Mouse (Mus musculus) forebrain, embryonic 15.5 days (tissue): ENCODE measurements around the gene Tle2. TPM values are rescaled to one million over a fixed set of nuclear protein-coding genes. Genes with fewer than 3 reads are reported as not detected.

Experiments used
- ATAC-seq: fragments of 200-750 bp; cut with Nextera tagmentation; replicated peaks from 2 replicates; pipeline ENCODE4 v1.8.0; 2017; ENCODE audit warnings: mild to moderate bottlenecking, moderate TSS enrichment, moderate library complexity
- H3K27ac ChIP-seq: fragments of 300-500 bp; sonication (generic); replicated peaks from 2 replicates; pipeline ENCODE4 v1.5.1; 2015; ENCODE audit warnings: mild to moderate bottlenecking, inconsistent platforms
- H3K27me3 ChIP-seq: fragments of 300-500 bp; sonication (generic); 2 replicates; pipeline ENCODE4 v1.6.1; 2015; ENCODE audit warnings: inconsistent platforms
- H3K36me3 ChIP-seq: fragments of 300-500 bp; sonication (generic); 2 replicates; pipeline ENCODE4 v1.6.1; 2015; ENCODE audit warnings: mild to moderate bottlenecking, inconsistent platforms
- H3K4me1 ChIP-seq: fragments of 300-500 bp; sonication (generic); 2 replicates; pipeline ENCODE4 v1.6.1; 2015; ENCODE audit warnings: inconsistent platforms
- H3K4me2 ChIP-seq: fragments of 300-500 bp; sonication (generic); replicated peaks from 2 replicates; pipeline ENCODE4 v1.6.1; 2015; ENCODE audit warnings: mild to moderate bottlenecking, inconsistent platforms
- H3K4me3 ChIP-seq: fragments of 300-500 bp; sonication (generic); 2 replicates; pipeline ENCODE4 v1.5.1; 2015; ENCODE audit warnings: mild to moderate bottlenecking, inconsistent platforms
- H3K9ac ChIP-seq: fragments of 300-500 bp; sonication (generic); replicated peaks from 2 replicates; pipeline ENCODE4 v1.6.1; 2015; ENCODE audit warnings: mild to moderate bottlenecking, inconsistent platforms
- H3K9me3 ChIP-seq: fragments of 300-500 bp; sonication (generic); 2 replicates; pipeline ENCODE4 v1.6.1; 2016; ENCODE audit warnings: inconsistent platforms
- WGBS: fragments of 180-500 bp; shearing (Covaris S2); methylation state at CpG from one replicate; pipeline ENCODE4 v1.1.7; 2015; ENCODE audit warnings: mixed read lengths; 5-methylcytosine and 5-hydroxymethylcytosine counted together
- polyA plus RNA-seq: library from polyadenylated mRNA; unstranded; fragments of >200 nt; fragmentation: Nextera tagmentation; extraction: Ambion mirVana; gene quantifications from 2 replicates; pipeline ENCODE4 v1.2.1, GENCODE M21; 2015

Tle2 gene
- polyA plus RNA-seq, 1 experiment from 2014 or later, result 28.0 TPM

DNA sequence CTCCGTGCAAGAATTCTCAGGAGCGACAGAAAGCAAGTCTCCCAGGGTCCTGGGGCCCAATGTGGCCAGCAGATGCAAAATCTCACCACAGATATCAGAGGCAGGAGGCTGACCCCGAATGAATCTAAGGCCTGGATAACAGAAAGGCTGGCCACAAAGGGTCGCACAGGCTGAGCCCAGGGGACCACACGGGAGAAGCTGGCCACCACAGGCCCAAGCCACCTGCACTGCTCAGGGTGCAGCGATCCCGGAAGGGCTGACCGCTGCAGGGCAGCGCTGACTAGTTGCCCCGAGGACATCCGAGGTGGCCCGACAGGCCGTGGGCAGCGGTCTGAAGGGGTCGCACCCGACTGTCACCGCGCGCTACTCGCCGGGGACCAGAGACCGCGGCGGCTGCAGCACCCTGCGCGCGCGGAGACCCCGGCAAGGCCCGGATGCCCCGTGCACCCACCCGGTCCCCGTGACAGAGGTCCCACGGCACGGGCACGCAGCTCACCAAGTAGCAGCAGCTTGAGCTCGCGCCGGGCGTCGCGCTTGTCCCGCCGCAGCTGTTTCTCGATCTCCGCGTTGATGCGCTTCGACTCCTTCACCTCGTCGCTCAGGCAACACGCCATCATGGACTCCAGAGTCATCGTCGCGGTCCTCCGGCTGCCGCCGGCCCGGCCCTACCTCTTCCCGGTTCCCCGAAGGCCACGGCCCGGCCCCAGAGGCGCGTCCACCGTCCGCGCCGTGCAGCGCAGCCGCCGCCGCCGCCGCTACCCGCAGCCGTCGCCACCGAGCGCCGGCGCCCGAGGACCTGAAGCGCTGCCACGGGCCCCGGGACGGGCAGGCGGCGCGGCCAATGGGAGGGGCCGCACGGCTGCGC is 29.8 kb upstream of the Tle2 start:
- H3K27me3 ChIP-seq, result no peaks in the 10 kb centered on the region
- no peaks in the 10 kb centered on the region for H3K9me3 ChIP-seq
- peak overlapping the region; percentile 92 for H3K27ac ChIP-seq
- peak; percentile 0; the same call in 1 of the 2 replicates for ATAC-seq
- no peaks in the 10 kb centered on the region for H3K36me3 ChIP-seq
- H3K4me2 ChIP-seq, result peak overlapping the region; percentile 96
- peaks cover 38% of the 10 kb centered on the region for H3K4me1 ChIP-seq
- peak overlapping the region; percentile 93 for H3K9ac ChIP-seq
- H3K4me3 ChIP-seq, result peak overlapping the region; percentile 96
- under 1% methylated on average over 93 of the region's 93 CpGs for WGBS

DNA sequence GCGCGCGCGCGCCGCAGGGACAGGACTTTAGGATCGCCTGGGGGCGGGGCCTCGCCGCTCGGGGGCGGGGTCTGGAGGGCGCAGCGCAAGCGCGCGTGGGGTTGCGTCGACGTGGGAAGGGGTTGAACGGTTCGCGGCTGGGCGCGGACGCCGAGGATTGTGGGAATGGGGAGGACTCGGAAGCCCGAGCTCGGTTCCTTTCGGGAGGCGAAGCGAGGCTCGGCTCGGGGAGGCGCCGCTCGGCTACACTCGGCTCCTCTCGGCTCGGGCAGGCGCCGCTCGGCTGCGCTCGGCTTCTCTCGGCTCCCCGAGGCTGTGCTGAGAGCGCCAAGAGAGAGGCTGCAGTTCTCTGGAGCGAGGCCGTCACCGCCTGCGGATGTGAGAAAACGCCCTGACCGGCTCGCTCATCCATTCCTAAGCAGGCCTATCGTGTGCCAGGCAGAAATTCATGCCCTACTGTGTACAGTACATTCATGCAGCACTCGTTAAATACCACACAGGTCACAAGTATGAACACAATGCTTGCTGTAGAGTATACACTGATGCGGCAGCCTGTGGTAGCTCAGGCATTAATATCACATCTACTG is 29.1 kb upstream of the Tle2 start, which contains the start of gene Gna11:
Gna11 (minus strand) TSS at position 30 of the 587 bp plus-strand sequence.
- no peaks in the 10 kb centered on the region for H3K36me3 ChIP-seq
- H3K27me3 ChIP-seq, result no peaks in the 10 kb centered on the region
- H3K27ac ChIP-seq, result peak within 1 kb of the TSS; percentile 92
- no peaks in the 10 kb centered on the region for H3K9me3 ChIP-seq
- WGBS, result 1% methylated on average over 59 of the region's 59 CpGs
- ATAC-seq, result peak; percentile 98
- peak within 1 kb of the TSS; percentile 93 for H3K9ac ChIP-seq
- H3K4me3 ChIP-seq, result peak within 1 kb of the TSS; percentile 96
- H3K4me1 ChIP-seq, result peaks cover 38% of the 10 kb centered on the region
- peak within 1 kb of the TSS; percentile 96 for H3K4me2 ChIP-seq

DNA sequence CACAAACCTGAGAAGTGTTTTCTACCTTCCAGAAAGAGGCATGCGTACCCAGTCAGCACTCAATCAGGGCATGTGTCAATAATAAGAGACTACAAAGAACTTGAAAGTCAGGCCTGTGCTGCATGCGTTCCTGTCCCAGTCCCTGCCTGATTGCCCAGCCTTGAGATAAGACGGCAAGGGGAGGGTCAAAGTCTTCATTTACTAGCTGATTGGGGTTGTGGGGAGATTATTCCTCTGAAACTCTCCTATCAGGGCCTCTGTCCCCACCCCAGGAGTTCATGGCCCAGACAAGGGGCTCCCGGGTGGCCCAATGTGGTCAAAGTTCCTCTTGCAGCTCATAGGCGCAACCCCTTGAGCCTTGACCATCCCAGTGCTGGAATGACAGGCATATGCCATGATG is 28.0 kb upstream of the Tle2 start:
- H3K4me3 ChIP-seq, result no peak overlapping the region
- H3K36me3 ChIP-seq, result no peaks in the 10 kb centered on the region
- H3K27ac ChIP-seq, result 0 out of 2 replicates have a peak overlapping the region, but pooled peaks have one; percentile 0
- H3K9me3 ChIP-seq, result no peaks in the 10 kb centered on the region
- WGBS, result 87% methylated on average over 5 of the region's 5 CpGs
- H3K9ac ChIP-seq, result no peak overlapping the region
- peaks cover 35% of the 10 kb centered on the region for H3K4me1 ChIP-seq
- no peak overlapping the region for H3K4me2 ChIP-seq
- H3K27me3 ChIP-seq, result no peaks in the 10 kb centered on the region
- ATAC-seq, result no peak

DNA sequence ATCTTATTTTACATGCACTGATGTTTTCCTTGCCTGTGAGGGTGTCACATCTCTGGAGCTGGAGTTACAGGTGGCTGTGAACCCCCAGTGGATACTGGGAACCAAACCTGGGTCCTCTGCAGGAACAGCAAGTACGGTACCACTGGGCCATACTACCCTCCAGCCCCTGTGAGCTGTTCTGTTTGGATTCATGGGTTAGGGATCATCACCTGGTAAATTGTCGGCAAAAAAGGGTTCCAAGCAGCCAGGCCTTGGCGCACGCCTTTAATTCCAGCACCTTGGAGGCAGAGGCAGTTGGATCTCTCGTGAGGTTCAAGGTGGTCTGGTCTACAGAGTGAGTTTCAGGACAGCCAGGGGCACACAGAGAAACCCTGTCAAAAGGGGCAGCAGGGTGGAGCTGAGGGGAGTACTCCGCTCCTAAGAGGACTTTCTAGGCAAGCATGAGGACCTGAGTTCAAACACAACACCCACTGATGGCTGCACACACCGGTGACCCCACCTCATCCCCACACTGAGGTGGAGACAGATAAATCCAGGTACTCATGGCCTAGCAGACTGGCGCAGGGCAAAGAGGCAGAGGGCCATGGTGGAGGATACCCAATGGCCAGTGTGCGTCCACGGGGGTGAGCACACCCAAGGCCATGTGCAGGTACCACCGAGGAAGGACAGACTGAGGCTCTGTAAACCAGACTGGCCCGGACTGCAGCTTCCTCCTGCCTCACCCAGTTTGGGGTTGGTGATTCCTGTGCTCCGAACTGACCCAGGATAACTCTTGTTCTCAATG is 27.4 kb upstream of the Tle2 start:
- H3K27me3 ChIP-seq, result no peaks in the 10 kb centered on the region
- H3K4me2 ChIP-seq, result no peak overlapping the region
- no peaks in the 10 kb centered on the region for H3K9me3 ChIP-seq
- H3K9ac ChIP-seq, result no peak overlapping the region; the same call in 1 of the 2 replicates
- no peak for ATAC-seq
- H3K27ac ChIP-seq, result no peak overlapping the region
- H3K36me3 ChIP-seq, result no peaks in the 10 kb centered on the region
- no peak overlapping the region for H3K4me3 ChIP-seq
- 90% methylated on average over 13 of the region's 13 CpGs for WGBS
- peaks cover 34% of the 10 kb centered on the region for H3K4me1 ChIP-seq

DNA sequence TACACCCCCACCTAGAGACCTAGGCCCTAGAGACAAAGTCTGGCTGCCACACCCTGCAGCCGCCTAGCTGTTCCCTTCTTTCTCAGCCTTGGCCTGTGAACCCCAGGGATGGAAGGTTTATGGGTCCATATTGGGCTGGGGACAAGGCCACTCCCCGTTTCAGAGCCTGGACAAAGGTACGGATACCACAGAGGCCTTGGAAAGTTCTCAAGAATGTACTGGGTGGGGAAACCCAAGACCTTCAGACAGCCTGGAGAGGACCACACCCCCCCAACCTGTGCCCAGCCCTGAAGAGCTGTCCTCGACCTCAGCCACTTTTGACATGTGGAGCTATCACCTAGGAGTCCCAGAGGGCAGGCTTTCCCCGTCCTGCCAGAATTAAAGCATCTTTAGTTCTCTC is 25.4 kb upstream of the Tle2 start:
- WGBS, result 71% methylated on average over 5 of the region's 5 CpGs
- Histone ChIP-seq H3K27me3 (no peaks in the 10 kb centered on the region), H3K4me2 (no peak overlapping the region), H3K36me3 (no peaks in the 10 kb centered on the region), H3K4me1 (peaks cover 16% of the 10 kb centered on the region), H3K4me3 (no peak overlapping the region), H3K27ac (no peak overlapping the region), H3K9me3 (no peaks in the 10 kb centered on the region), H3K9ac (no peak overlapping the region)
- no peak for ATAC-seq

DNA sequence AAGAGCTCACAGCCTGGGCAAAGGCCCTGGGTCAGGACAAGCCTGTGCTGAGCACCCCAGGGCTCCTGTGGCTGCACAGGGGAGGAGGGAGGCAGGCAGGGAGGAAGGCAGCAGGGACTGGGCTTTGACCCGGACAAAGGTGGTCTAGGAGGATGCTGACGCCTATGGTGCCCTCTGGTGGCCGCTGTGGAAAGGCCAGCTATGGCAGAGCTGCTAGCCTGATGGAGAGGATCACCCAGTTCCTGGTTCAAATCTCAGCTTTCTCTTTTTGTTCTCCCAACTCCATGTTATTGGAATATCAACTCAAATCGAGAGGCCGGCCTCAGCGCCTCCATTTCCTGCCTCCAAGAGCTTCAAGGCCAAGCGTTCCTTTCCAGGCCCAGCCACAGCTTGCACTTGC is 24.1 kb upstream of the Tle2 start:
- no peak overlapping the region for H3K4me3 ChIP-seq
- no peak for ATAC-seq
- no peaks in the 10 kb centered on the region for H3K36me3 ChIP-seq
- no peak overlapping the region for H3K9ac ChIP-seq
- H3K27ac ChIP-seq, result no peak overlapping the region
- peaks cover 11% of the 10 kb centered on the region for H3K4me1 ChIP-seq
- H3K27me3 ChIP-seq, result no peaks in the 10 kb centered on the region
- H3K4me2 ChIP-seq, result no peak overlapping the region
- WGBS, result 9% methylated on average over 7 of the region's 7 CpGs
- H3K9me3 ChIP-seq, result no peaks in the 10 kb centered on the region

DNA sequence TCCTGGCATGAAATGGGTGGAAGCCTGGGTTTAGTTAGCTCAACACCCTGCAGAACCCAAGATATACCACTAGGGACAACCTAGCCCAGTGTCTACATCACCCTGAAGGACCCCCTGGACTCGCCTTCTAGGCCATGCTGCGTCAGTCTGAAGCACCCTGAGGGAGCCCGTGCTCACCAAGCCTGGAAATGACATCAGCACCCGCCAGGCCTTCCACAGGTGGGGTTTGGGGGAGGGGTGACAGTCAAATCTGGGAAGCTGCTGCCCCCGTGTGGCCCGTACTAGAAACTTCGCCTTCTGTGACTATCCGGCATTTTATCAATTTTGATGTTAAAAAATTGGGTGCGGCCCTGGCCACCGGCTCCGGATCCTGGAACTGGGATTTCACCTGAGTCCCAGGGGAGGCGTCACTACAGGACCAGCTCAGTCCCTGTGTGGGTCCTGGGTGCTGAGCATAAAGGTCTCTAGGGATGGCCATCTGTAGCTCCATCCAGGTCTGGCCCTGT is 22.7 kb upstream of the Tle2 start:
- Histone ChIP-seq H3K4me2 (no peak overlapping the region), H3K4me3 (no peak overlapping the region)

DNA sequence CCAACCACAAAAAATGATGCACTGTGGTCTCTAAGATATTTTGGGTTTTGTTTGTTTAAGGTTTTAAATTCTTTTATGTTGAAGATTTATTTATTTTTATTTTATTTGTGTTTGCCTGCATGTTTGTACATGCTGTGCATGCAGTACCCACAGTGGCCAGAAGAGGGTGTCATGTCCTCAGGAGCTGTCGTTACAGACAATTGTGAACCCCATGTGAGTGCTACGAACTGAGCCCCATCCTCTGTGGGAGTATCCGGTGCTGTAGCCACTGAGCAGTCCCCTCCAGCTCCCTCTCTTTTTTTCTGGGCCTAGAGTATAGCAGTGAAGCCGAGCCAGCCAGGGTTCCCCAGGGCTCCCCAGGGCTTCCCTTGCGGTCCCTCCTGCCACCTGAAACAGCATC is 21.1 kb upstream of the Tle2 start:
- no peak for ATAC-seq
- Histone ChIP-seq H3K27me3 (no peaks in the 10 kb centered on the region), H3K27ac (no peak overlapping the region), H3K4me1 (peaks cover 7% of the 10 kb centered on the region), H3K36me3 (no peaks in the 10 kb centered on the region), H3K4me2 (no peak overlapping the region), H3K9me3 (no peaks in the 10 kb centered on the region), H3K4me3 (no peak overlapping the region), H3K9ac (no peak overlapping the region)
- WGBS, result 85% methylated on average over 5 of the region's 5 CpGs

More for the DNA sequence above, 22.7 kb upstream of the Tle2 start:
- H3K36me3 ChIP-seq, result no peaks in the 10 kb centered on the region
- H3K4me1 ChIP-seq, result peaks cover 7% of the 10 kb centered on the region
- no peaks in the 10 kb centered on the region for H3K27me3 ChIP-seq
- WGBS, result 4% methylated on average over 12 of the region's 12 CpGs
- ATAC-seq, result peak; percentile 81
- H3K27ac ChIP-seq, result no peak overlapping the region
- no peaks in the 10 kb centered on the region for H3K9me3 ChIP-seq
- 0 out of 2 replicates have a peak overlapping the region, but pooled peaks have one; percentile 14 for H3K9ac ChIP-seq

DNA sequence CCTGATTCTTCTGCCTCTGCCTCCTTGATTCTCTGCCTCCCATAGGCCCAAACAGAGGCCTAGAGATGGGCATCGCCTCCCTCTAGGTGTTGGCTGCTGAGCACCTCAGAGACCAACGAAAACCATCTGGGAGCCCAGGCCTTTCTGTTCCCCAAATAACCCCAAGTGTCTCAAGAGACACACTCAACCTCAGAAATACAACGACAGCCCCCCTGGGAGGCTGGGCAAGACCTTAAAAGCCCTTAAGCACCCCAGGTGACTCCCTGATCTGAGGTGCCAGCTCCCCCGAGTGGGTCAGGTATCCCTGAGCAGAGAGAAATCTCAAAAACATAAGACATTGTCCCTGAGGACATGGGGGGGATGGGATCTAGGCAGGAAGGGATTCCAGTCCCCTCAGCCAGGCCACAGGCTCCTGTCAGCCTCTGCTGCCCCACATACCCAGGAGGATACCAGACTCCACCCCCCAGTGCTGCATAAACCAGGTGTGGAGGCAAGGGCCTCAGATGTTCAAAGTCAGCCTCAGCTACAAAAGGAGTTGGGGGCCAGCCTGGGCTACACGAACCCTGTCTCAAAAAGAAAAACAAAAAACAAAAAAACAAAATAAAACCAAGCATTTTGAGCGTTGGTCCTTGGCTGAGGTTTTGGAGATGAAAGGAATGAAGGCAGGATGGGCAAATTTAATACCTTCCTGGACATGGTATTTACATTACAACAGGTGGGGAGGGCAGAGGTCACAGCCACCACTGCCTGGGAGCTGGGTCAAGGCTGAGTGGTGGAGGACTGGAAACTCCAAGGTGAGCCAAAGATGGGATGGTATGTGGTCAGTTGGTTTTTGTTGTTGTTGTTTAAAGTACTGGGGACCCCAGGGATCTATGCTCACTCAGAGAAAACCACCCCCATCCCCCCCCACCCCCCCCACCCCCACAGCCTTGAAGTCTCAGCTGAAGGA is 20.3 kb upstream of the Tle2 start:
- H3K36me3 ChIP-seq, result no peaks in the 10 kb centered on the region
- H3K9me3 ChIP-seq, result no peaks in the 10 kb centered on the region
- no peak overlapping the region for H3K4me2 ChIP-seq
- no peaks in the 10 kb centered on the region for H3K27me3 ChIP-seq
- no peak for ATAC-seq
- no peak overlapping the region for H3K9ac ChIP-seq
- peaks cover 12% of the 10 kb centered on the region for H3K4me1 ChIP-seq
- 88% methylated on average over 6 of the region's 6 CpGs for WGBS
- no peak overlapping the region for H3K27ac ChIP-seq
- H3K4me3 ChIP-seq, result no peak overlapping the region

DNA sequence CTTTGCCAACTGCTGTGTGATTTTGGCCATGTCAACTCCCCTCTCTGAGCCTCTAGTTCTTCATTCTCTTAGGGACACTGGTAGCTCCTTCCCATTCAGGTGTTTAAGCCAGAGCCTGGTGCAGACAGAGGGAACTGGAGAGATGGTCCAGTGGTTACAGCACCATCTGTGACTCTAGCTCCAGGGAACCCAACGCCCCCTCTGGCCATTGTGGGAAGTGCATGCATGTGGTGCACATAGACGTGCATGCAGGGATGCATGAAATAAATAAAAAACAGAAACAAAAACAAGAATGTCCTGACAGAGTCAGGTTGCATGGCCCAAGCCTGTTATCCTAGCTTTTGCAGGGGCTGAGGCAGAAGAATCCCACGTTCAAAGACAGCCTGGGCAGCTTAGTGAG is 18.1 kb upstream of the Tle2 start:
- ATAC-seq, result no peak
- no peaks in the 10 kb centered on the region for H3K36me3 ChIP-seq
- peaks cover 23% of the 10 kb centered on the region for H3K4me1 ChIP-seq
- no peak overlapping the region for H3K4me2 ChIP-seq
- H3K9ac ChIP-seq, result no peak overlapping the region
- no peaks in the 10 kb centered on the region for H3K9me3 ChIP-seq
- no peak overlapping the region for H3K4me3 ChIP-seq
- WGBS, result 76% methylated on average over 3 of the region's 3 CpGs
- H3K27me3 ChIP-seq, result no peaks in the 10 kb centered on the region
- no peak overlapping the region for H3K27ac ChIP-seq

DNA sequence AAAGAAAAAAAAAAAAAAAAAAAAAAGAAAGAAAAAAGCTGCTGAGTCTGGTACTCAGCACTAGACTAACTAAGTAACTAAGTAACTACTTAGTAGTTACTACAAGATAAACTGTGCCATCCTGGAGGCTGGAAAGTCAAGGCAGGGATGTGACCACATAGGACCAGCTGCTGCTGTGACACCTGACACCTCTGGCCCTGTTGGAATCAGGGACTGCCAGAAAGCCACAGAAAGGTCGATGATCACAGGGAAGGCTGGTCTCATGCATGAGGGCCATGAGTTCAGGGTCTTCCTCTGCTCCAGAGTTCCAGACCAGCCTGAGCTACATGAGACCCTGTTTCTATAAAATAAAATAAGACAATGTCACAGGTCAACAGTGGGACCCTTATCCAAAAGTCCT is 16.9 kb upstream of the Tle2 start:
- Histone ChIP-seq H3K4me2 (no peak overlapping the region), H3K36me3 (no peaks in the 10 kb centered on the region), H3K4me1 (peaks cover 27% of the 10 kb centered on the region), H3K27me3 (no peaks in the 10 kb centered on the region), H3K9me3 (no peaks in the 10 kb centered on the region), H3K9ac (no peak overlapping the region), H3K27ac (no peak overlapping the region), H3K4me3 (no peak overlapping the region)
- 63% methylated on average over 1 of the region's 1 CpGs for WGBS
- no peak for ATAC-seq
